Mouse (Mus musculus) megakaryocyte, adult 5-6 weeks (primary cell): ENCODE measurements around the gene Mitf. TPM values are rescaled to one million over a fixed set of nuclear protein-coding genes. Genes with fewer than 3 reads are reported as not detected.

Experiments
- ATAC-seq: 2 replicates; pipeline ENCODE4 v1.8.0; 2016; ENCODE audit warnings: mild to moderate bottlenecking, inconsistent platforms; ENCODE audit not compliant: poor library complexity, severe bottlenecking
- total RNA-seq, 2 experiments: library from RNA; stranded (forward) in 1 of 2; stranded (reverse) in 1 of 2; fragments of 153-499, 151-499 nt in 1 of 2; fragments of 221-1000, 200-1000 nt in 1 of 2; gene quantifications; 2 replicates each; pipeline versions ENCODE4 v1.2.3 to v1.2.4; 2015 to 2017

The Mitf gene
- total RNA-seq, 2 experiments from 2014 or later = 8.8 to 11.1 TPM

- no peak for ATAC-seq
These were observed 70.1 kb downstream of the Mitf start for GRCm38 (mm10) chr6:97876990-97877389.

- no peak for ATAC-seq
These were observed 70.6 kb downstream of the Mitf start for GRCm38 (mm10) chr6:97877492-97877891.

DNA sequence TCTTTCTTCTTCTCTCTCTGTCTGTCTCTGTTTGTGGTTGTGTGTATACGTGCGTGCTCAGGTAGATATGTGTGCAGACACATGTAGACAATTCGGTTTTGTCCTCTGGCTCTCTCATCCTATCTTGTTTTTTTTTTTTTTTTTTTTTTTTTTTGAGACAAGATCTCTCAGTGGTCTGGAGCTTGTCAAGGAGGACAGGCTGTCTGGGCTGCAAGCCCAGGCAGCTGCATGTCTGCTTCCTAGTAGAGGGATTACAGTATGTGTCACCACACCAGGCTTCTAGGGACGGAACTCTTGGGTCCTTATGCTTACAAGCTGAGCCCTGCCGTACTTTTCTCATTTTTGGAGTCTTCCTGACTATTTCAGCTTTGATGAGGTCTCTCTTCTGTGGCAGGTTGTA lies 73.5 kb downstream of the Mitf start:
- ATAC-seq = no peak

DNA sequence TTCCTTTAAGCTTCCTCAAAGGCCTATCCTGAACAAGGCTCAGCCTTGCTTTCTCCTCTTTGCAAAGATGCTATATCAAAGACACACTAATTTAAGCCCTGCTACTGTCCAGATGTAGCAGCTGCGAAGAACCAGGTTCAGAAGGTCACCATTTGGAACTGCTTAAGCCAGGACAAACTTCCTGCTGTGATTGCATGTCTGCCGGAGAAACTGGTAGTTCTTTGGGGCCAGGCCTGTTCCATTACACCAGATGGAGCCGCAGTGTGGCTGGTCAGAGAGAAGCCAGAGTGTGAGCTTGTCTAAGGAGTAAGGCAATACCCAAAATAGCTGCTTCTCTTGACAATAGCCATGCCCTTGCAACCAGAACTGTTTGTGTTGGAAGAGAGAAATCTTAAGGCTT lies 75.1 kb downstream of the Mitf start:
- ATAC-seq = no peak

DNA sequence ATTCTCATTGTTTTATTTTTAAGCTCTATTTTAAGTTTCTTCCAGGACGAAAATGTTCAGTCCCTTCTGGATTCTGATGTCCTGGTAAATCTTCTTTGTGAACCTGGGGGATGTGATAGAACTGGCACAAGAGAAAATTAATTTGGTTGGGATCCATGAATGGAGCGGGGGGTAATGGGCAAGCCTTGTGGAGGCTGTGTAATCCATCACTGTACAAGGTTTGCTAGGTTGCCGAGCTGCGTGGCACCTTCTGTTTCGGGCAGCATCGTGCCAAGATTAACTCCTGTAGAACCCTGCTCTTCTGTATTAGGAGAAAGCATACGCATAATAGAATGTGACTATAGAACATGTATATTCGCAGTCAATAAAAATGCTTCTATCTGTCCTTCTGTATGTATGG lies 76.1 kb downstream of the Mitf start:
- no peak for ATAC-seq

- ATAC-seq = no peak
These were observed 76.6 kb downstream of the Mitf start for GRCm38 (mm10) chr6:97883496-97883895.

DNA sequence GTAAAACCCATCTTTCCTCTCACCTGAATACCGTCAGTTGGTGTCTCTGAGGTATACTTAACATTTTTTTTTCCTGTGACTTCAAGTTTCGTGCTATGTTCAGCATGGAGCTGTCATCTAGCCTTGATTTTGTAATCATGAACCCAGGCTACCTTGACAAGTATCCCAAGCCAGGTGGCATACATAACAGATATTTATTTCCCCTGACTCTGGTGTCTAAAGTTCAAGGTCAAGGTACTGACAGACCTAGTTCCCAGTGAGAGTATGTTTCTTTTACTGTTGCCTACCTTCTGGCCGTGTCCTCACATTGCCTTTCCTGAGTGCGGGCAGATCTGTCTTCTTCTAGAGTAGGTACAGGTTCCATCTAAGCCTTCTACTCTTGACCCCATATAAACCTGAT lies 78.1 kb downstream of the Mitf start:
- no peak for ATAC-seq

- no peak for ATAC-seq
These were observed 78.8 kb downstream of the Mitf start for GRCm38 (mm10) chr6:97885606-97886005.

DNA sequence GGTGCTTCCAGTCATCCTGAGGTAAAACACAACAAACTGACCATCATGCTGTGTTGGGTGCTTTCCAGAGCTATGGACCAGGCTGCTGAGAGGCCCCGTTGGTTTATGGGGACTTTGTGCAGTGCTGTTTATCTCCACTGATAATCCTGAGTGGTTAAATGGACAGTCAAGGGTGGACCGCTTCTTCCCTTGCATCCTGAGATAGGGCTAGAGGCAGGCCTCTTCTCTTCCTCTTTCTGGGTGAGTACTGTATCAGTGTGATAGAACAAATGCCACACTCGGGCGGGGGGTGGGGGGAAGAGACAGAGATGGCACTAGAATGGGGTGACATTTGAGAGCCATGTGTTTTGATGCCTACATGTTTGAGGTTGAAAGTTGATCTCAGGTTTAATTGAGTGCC lies 81.0 kb downstream of the Mitf start:
- peak; percentile 76 for ATAC-seq

DNA sequence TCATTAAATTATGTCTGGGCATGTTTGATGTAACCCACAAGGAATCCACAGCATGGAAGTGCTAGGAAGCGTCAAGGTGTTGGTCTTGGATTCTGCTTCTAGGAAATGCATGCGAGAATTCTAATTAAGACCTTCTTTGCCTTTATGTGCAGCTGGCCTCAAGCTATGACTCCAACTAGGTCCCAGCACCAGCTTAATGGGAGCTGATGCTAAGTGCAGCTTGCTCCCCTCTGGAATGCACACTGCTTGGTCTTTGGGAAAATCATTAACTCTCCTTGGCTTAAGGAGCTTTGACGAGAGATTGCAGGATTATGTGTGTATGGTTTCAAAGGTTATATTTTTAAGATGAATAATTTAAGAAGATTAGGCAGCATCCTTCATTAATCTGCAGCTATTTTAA lies 81.7 kb downstream of the Mitf start:
- ATAC-seq = no peak

DNA sequence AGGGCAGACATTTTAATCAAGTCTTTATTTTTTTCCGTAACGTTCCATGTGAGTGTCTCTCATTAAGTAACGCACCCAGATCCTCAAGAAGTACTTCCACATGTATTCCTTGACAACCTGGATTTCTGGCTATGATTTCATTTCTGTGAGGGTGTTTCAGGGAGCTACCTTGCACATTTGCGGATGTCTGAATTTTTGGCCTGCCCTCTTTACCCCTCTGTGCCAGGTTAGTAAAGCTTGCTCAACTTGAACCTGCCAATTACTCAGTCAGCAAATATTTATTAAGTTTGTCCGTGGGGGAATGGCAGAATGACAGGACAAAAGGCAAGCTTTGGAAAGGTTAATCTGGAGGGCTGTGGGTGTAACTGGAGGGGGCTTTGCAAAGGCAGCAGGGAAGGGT lies 86.7 kb downstream of the Mitf start:
- no peak for ATAC-seq

DNA sequence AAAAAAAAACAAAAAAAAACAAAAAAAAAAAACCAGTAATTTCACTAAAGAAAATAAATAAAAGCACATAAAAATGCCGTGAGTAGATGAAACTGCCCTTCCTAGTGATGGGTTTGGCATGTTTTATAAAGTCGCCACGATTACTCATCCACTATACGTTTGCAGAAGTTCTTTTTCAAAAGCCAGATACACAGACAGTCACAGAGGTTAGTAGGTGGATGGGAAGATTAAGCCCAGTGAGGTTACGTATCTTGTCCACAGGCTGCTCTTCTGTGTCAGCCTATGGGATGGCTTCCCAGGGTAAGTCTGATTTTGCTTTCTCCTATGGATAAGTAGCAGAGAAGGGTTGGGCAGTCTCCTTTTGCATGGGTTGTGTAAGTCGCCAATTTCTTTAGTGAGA lies 90.3 kb downstream of the Mitf start:
- no peak for ATAC-seq

GRCm38 (mm10) chr6:97898085-97898484 lies 91.2 kb downstream of the Mitf start:
- no peak for ATAC-seq

- ATAC-seq = no peak
These were observed 94.7 kb downstream of the Mitf start for GRCm38 (mm10) chr6:97901561-97901960.

GRCm38 (mm10) chr6:97902205-97902604 lies 95.4 kb downstream of the Mitf start:
- ATAC-seq = no peak

GRCm38 (mm10) chr6:97914768-97915167 lies 107.9 kb downstream of the Mitf start:
- no peak for ATAC-seq

DNA sequence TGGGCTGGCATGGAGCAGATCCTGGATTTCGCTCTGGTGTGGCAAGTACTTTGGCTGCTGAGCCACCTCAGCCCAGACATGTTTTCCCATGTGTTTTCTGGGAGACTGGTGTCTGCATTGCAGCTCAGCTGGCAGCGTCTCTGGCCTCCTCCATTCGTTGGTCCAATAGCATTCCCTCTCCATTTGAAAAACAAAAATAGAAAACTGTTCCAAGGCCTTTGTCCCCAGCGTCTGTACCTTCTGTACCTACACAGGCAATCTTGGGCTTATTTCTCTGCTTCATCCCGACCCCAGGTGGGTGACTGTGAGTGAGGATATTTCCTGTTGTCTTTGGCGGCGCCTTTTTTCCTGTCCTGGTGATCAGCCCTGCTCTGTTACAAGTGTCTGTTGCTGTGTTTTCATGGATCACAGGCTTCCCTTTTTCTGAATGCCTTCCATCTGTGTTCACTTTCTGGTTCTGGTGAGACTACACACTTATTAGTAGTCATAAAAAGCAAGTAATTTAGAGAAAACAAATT lies 109.6 kb downstream of the Mitf start:
- no peak for ATAC-seq

- no peak for ATAC-seq
These were observed 111.2 kb downstream of the Mitf start for GRCm38 (mm10) chr6:97918051-97918450.

GRCm38 (mm10) chr6:97918481-97918880 lies 111.6 kb downstream of the Mitf start:
- ATAC-seq = no peak

- ATAC-seq = no peak
These were observed 112.4 kb downstream of the Mitf start for GRCm38 (mm10) chr6:97919287-97919686.

GRCm38 (mm10) chr6:97921591-97921990 lies 114.7 kb downstream of the Mitf start:
- no peak for ATAC-seq

DNA sequence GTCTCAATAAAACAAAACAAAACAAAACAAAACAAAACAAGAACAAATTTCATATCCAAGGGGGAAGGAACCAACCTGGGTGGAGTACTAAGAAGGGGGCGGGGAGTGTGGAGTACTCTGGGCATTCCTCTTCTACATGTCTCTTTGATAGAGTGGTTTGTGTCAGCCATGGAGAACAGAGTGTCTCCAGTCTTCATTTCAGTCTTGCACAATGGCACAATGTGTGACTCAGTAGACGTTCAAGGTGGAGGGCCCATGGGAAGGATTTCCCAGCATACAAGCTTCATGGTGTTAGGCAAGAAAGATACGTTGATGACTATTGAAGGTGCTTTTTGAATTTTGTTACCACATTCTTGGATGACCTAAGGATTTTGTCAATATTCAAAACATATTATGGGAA lies 117.4 kb downstream of the Mitf start:
- ATAC-seq = no peak

GRCm38 (mm10) chr6:97929051-97929450 lies 122.2 kb downstream of the Mitf start:
- ATAC-seq = no peak

GRCm38 (mm10) chr6:97929466-97929865 lies 122.6 kb downstream of the Mitf start:
- no peak for ATAC-seq
